Mouse (Mus musculus) hindbrain, embryonic 14.5 days (tissue): ENCODE measurements around the gene Srprb. TPM values are rescaled to one million over a fixed set of nuclear protein-coding genes. Genes with fewer than 3 reads are reported as not detected.

Experiments
- ATAC-seq: fragments of 200-750 bp; cut with Nextera tagmentation; 2 replicates; pipeline ENCODE4 v1.8.0; 2017; ENCODE audit warnings: moderate number of reproducible peaks, mild to moderate bottlenecking, moderate TSS enrichment, moderate library complexity; ENCODE audit not compliant: low FRiP score
- DNase-seq: peaks from one replicate; pipeline ENCODE4 v3.0.0-alpha.2; 2015; ENCODE audit warnings: low spot score
- H3K27ac ChIP-seq: fragments of 300-500 bp; sonication (generic); 2 replicates; pipeline ENCODE4 v1.5.1; 2014; ENCODE audit warnings: mild to moderate bottlenecking, moderate library complexity
- H3K27me3 ChIP-seq: fragments of 300-500 bp; sonication (generic); 2 replicates; pipeline ENCODE4 v1.6.1; 2014; ENCODE audit warnings: mild to moderate bottlenecking, low read length, mixed read lengths; ENCODE audit not compliant: control insufficient read depth, insufficient read depth
- H3K36me3 ChIP-seq: fragments of 300-500 bp; sonication (generic); replicated peaks from 2 replicates; pipeline ENCODE4 v1.6.1; 2014; ENCODE audit not compliant: control insufficient read depth, insufficient read depth
- H3K4me1 ChIP-seq: fragments of 300-500 bp; sonication (generic); replicated peaks from 2 replicates; pipeline ENCODE4 v1.6.1; 2014; ENCODE audit warnings: antibody characterized with exemption, low read length, mixed read lengths; ENCODE audit not compliant: control insufficient read depth, insufficient read depth
- H3K4me2 ChIP-seq: fragments of 300-500 bp; sonication (generic); replicated peaks from 2 replicates; pipeline ENCODE4 v1.6.1; 2014; ENCODE audit warnings: mild to moderate bottlenecking, moderate library complexity
- H3K4me3 ChIP-seq: fragments of 300-500 bp; sonication (generic); replicated peaks from 2 replicates; pipeline ENCODE4 v1.5.1; 2014; ENCODE audit warnings: mild to moderate bottlenecking, low read length
- H3K9ac ChIP-seq: fragments of 300-500 bp; sonication (generic); 2 replicates; pipeline ENCODE4 v1.6.1; 2014
- H3K9me3 ChIP-seq: fragments of 300-500 bp; sonication (generic); 2 replicates; pipeline ENCODE4 v1.6.1; 2016; ENCODE audit warnings: low read length; ENCODE audit not compliant: control insufficient read depth
- WGBS: fragments of 180-500 bp; shearing (Covaris S2); extraction: QIAGEN DNeasy Blood & Tissue Kit; methylation state at CpG from one replicate; pipeline ENCODE4 v1.1.7; 2014; 5-methylcytosine and 5-hydroxymethylcytosine counted together
- polyA plus RNA-seq: library from polyadenylated mRNA; unstranded; fragments of >200 nt; fragmentation: Nextera tagmentation; extraction: Ambion mirVana; gene quantifications from 2 replicates; pipeline ENCODE4 v1.2.1, GENCODE M21; 2014

The Srprb gene
- polyA plus RNA-seq, 1 experiment from 2014 or later = 54.1 TPM

DNA sequence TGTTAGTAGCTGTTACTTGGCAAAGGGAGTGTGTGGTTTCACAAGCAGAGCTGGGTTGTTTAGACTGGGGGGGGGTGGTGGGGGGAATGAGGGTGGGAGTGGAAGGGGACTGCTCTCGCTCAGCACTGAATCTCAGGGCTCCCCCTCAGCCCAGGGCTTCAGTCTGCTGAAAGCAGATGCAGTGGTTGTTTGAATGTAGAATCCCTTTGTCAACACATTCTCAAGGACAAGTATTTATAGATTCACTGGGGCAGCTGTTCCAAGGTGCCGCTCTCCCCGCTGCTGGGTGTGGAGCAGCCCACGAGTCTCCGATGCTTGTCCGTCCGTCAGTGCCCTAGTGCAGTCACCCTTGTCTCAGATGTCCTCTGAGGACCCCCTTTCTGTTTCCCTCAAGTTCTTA is 60.7 kb downstream of the Srprb start:
- peaks cover 46% of the 10 kb centered on the region for H3K4me1 ChIP-seq
- 92% methylated on average over 7 of the region's 7 CpGs for WGBS
- no peak for ATAC-seq

DNA sequence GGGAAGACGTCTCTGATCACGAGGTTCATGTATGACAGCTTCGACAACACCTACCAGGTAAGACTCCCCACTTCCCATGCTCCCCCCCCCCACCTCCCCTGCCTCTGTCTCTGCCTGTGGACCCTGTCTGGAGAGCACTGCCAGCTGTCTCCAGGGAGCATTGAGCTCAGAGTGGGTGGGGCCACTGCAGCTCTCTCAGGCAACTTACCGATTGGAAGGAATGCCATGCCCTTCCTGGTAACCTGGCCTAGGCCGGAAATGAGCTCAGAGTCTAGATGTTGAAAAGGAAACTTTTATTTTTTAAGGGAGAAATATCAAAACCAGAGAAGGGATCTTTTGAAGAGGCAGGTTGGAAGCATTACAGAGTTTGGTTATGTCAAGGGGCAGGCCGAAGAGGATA is 61.6 kb downstream of the Srprb start:
- Histone ChIP-seq H3K4me3 (no peak overlapping the region), H3K4me1 (peaks cover 44% of the 10 kb centered on the region), H3K9me3 (no peaks in the 10 kb centered on the region), H3K27ac (no peak overlapping the region), H3K9ac (no peak overlapping the region), H3K4me2 (no peak overlapping the region), H3K36me3 (peaks cover 32% of the 10 kb centered on the region), H3K27me3 (no peaks in the 10 kb centered on the region)
- DNase-seq = no peak
- 90% methylated on average over 6 of the region's 6 CpGs for WGBS
- ATAC-seq = no peak

More for the DNA sequence above, 60.7 kb downstream of the Srprb start:
- Histone ChIP-seq H3K27ac (no peak overlapping the region), H3K27me3 (no peaks in the 10 kb centered on the region), H3K36me3 (peaks cover 32% of the 10 kb centered on the region), H3K9ac (no peak overlapping the region), H3K4me2 (no peak overlapping the region), H3K4me3 (no peak overlapping the region), H3K9me3 (no peaks in the 10 kb centered on the region)
- no peak for DNase-seq

DNA sequence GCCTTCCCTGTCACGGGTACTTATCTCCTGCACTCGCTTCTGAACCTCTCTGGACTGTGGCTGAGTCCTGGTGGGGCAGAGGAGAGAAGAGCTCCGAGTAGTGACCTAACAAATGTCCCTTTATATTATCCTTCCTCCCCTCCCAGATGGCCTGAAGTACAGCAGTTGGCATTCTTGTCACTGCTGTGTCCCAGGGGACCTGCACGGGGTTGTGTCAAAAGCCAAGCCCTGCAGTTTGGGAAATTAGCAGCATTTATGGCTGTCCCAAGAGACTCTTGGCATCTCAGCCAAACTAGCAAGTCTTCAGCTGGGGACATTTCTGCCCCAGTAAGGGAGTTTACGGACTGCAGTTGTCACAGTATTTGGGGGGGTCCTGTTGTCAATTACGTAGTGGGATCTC is 62.5 kb downstream of the Srprb start:
- H3K27ac ChIP-seq = no peak overlapping the region
- no peak overlapping the region for H3K4me3 ChIP-seq
- no peaks in the 10 kb centered on the region for H3K27me3 ChIP-seq
- DNase-seq (no peak), ATAC-seq (no peak)
- H3K9ac ChIP-seq = no peak overlapping the region
- no peak overlapping the region for H3K4me2 ChIP-seq
- H3K9me3 ChIP-seq = no peaks in the 10 kb centered on the region
- peaks cover 40% of the 10 kb centered on the region for H3K4me1 ChIP-seq
- peaks cover 32% of the 10 kb centered on the region for H3K36me3 ChIP-seq
- WGBS = 53% methylated on average over 6 of the region's 6 CpGs

Other genes starting within 250 kb of the Srprb start
- gene Slco2a1, start 213.4 kb downstream of the Srprb start, polyA plus RNA-seq = 2.4 and 3.7 TPM in 2 replicates
- 80.7 and 92.0 TPM in 2 replicates for gene Rab6b, start 90.3 kb downstream of the Srprb start, polyA plus RNA-seq
- 0.48 and 4.0 TPM in 2 replicates for gene Gm20425, start 28.2 kb upstream of the Srprb start, polyA plus RNA-seq
- gene Trf, start 28.3 kb upstream of the Srprb start, polyA plus RNA-seq = 45.3 and 49.7 TPM in 2 replicates
- 0.50 and 0.73 TPM in 2 replicates for gene 1300017J02Rik, start 102.9 kb upstream of the Srprb start, polyA plus RNA-seq
- gene Topbp1, start 103.1 kb upstream of the Srprb start, polyA plus RNA-seq = 22.6 and 22.8 TPM in 2 replicates
- 62.4 and 76.0 TPM in 2 replicates for gene Cdv3, start 163.7 kb upstream of the Srprb start, polyA plus RNA-seq